Mouse (Mus musculus) cerebellum, adult 2 months (tissue): ENCODE results near the gene Larp6.

ENCODE experiments used
- CTCF ChIP-seq: fragments of 200-500 bp; IDR thresholded peaks from 2 replicates; pipeline ENCODE4 v1.5.1; 2011; ENCODE audit warnings: low read depth, mild to moderate bottlenecking, control low read depth, low read length, moderate library complexity, borderline replicate concordance; ENCODE audit not compliant: insufficient read depth
- POLR2A ChIP-seq: fragments of 200-500 bp; IDR thresholded peaks from 2 replicates; pipeline ENCODE4 v1.6.1; 2011; ENCODE audit warnings: low read length, control low read depth, borderline replicate concordance; ENCODE audit not compliant: insufficient read depth

- TF ChIP-seq CTCF (no peak), POLR2A (no peak)
Measured at GRCm38 (mm10) chr9:60672568-60672967, 40.2 kb upstream of the Larp6 start.
